Mouse (Mus musculus): ENCODE data around the gene Thbs3.

The Thbs3 gene

DNA sequence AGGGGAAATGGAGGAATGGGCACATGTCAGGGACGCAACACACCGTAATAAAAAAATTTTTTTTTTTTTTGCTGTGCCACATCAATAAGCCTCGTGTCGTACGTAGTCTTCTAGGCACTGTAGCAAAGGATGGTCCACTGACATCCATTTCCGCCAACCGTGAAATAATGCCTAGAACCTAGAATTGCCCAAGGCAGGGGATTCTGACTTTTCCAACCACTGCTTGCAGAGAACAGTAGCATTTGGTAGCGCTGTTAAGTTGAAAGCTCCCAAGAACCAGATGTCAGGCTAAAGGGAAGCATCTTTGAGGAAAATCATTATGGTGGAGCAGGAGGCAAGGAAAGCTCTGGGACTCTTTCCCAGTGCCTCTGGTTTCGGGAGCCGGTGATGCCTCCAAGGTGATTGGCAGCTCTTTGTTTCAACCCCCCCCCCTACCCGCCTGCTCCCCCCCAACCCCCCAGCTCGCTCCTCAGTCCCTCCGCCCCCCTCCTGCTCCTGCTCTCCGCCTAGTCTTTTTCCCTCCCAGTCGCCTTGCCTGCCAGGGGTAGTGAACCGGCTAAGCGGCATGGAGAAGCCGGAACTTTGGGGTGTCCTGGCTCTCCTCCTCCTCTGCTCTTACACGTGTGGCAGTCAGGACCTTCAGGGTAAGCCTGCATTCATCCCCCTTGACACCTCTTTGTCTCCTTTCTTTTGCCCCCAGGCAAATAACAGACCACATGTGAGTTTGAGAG lies at the start of gene Thbs3:
TSS of gene Thbs3 (plus strand) at position 500 of the 731 bp plus-strand sequence.
- DNase-seq: no peak

DNA sequence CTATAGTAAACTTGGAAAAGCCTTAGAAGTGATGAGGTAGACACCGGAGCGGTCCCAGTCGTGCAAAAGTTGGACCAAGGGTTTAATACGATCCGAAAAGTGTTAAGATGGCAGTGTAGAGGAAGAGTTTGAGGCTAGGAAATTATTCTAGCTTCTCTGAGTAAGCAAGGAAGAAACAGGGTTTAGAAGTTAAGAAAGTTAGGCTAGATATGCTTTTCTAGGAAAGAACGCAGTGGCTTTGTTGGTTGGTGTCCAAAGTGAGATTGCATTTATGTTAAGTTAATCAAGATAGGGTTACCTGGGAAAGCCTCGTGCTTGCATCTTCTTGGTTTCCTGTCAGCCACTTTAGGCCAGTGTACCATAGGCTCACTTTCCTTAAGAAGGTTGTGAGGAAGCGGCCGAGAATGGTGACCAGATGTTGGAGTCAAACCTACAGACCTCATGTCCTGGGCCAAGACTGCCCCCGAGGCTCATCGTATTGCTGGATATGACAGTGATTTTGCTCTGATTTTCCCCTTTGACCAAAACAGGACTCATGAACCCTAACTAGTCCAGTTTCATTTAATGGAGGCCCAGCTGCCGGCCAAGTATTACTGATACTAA lies 49.6 kb upstream of the Thbs3 start:
- DNase-seq: no peak

DNA sequence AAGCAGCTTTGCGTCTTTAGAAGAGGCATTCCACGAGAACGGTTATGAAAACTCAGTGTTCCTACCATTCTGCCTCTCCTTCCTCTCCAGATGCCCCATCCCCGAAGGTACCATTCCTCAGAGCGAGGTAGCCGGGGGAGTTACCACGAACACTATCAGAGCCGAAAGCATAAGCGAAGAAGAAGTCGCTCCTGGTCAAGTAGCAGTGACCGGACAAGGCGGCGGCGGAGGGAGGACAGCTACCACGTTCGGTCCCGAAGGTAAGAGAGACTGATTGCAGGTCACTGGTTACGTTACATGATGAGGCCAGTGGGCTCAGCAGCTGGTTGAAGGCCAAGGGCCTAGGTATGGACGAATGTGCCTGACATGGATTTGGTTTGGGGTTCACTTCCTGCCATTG lies 48.0 kb upstream of the Thbs3 start:
- DNase-seq: no peak

GRCm38 (mm10) chr3:89174844-89175243 lies 40.1 kb upstream of the Thbs3 start:
- DNase-seq: no peak

DNA sequence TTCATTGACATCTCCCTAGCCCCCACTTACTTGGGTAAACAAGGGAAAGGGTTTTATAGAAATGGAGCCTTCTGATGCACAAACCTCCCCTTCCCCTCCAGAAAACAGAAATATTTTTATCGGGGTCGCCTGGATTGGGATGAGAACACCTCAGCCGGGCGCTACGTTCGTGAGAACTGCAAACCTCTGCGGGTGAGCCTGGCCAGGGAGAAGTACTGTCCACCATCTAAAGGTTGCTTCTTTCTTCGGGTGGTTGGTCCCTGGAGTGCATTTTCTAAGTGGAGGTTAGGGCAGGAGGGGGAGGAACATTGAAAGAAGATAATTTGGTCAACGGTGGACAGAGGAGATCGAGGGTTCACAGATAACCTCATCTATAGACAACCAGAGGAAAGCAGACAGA lies 39.4 kb upstream of the Thbs3 start:
- no peak for DNase-seq

DNA sequence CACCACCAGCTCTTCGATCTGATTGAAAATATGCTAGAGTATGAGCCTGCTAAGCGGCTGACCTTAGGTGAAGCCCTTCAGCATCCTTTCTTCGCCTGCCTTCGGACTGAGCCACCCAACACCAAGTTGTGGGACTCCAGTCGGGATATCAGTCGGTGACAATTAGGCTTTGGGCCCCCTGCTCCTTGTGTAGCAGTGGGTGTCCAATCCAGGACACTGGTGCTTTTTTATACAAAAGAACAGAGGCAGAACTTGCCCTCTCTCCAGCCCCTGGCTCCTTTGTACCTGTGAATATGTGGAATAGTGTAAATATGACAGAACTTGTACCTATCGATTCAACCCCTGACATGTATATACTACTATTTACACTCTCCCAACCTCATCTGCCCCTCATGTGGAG lies 38.6 kb upstream of the Thbs3 start:
- DNase-seq: no peak

DNA sequence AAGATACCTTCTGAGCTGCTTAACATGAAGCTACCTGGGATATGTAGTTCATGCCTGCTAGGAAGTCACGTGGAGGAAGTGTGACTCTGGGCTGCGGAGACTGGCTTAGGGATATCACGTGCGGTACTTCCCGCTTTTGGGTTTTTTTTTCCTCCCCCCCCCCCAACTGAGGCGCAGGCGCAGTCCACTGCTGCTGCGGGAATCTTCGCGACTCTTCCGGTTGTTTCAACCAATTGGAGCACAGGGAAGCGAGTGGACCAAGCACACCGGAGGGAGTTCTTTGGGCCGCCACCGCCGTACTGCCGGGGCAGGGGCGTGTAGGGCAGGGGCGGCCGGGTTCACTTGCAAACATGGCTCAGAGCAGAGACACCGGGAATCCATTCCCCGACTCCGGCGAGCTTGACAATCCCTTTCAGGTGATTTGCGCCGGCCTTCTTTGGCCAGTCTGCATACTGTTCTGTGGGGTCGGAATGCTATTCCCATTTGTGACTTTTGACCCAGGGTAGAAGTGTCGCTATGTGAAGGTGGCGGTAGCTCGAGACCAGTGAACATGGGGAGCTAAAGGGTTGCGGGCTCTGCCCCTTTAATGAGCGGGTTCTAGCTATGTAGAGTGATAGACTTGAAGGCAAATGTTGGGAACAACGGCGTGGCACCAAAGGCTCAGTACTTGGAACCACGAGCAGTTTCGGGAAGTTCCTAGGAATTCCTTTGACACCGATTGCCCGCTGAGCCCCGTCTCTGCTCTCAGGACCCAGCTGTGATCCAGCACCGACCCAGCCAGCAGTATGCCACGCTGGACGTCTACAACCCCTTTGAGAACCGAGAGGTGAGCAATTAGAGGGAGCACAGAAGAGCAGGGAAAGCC lies 37.5 kb upstream of the Thbs3 start, which contains the start of gene Scamp3:
TSS of gene Scamp3 (plus strand) at position 232 of the 865 bp plus-strand sequence.
- DNase-seq: peak; percentile 91 to 96

GRCm38 (mm10) chr3:89178107-89178385 lies 36.9 kb upstream of the Thbs3 start:
- DNase-seq: no peak

DNA sequence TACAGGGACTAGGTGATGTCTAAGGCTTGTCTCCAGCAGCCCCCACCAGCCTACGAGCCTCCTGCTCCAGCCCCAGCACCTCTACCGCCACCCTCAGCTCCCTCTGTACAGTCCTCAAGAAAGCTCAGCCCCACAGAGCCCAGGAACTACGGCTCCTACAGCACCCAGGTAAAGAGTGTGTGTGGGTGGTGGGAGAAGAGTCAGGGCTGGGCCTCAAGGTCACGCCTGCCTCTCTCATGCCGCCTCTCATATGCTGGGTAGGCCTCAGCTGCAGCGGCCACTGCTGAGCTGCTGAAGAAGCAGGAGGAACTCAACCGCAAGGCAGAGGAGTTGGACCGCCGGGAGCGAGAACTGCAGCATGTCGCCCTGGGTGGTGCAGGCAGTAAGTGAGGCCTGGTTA lies 35.9 kb upstream of the Thbs3 start:
- no peak for DNase-seq

GRCm38 (mm10) chr3:89181749-89182500 lies 33.1 kb upstream of the Thbs3 start:
- DNase-seq: no peak

DNA sequence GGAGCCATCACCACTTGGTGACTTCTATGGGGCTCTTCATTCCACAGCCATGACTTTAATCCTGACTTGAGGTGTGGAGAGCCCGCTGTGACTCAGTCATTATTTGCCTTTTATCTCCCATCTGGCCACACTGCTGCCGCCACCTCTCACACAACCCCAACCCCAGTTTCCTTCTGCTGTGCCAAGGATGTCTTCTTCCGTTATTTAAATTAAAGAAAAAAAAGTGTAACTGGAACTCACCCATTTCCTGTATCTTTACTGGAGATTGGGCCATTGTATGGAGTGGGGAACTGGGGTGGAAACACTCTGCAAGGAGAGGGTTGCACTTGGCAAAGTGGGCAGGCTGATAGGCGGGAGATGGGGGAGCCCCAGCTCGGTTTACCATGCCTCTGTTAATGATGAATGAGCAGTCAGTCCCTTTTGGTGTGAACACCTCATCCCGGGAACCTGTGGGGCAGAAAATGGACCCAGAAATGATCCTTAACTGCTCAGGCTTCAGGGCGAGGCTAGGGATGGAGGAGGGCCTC lies 32.4 kb upstream of the Thbs3 start:
- DNase-seq: no peak

- peak; percentile 82 to 90 for DNase-seq
Measured at GRCm38 (mm10) chr3:89183058-89183958, 31.7 kb upstream of the Thbs3 start, which contains the start of gene Fam189b. Gene Fam189b (plus strand): TSS chr3:89183143.

- DNase-seq: no peak
Measured at GRCm38 (mm10) chr3:89183959-89184315, 31.0 kb upstream of the Thbs3 start.

DNA sequence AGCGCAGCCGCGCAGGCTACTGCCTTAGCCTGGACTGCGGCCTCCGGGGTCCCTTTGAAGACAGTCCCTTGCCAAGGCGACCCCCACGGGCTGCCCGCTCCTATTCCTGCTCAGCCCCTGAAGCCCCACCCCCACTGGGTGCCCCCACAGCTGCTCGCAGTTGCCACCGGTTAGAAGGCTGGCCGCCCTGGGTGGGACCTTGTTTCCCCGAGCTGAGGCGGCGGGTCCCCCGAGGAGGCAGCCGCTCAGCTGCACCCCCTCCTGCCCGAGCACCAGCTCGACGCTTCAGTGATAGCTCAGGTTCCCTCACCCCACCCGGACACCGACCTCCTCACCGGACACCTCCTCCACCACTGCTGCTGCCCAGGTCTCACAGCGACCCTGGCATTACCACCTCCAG lies 27.8 kb upstream of the Thbs3 start:
- no peak for DNase-seq

DNA sequence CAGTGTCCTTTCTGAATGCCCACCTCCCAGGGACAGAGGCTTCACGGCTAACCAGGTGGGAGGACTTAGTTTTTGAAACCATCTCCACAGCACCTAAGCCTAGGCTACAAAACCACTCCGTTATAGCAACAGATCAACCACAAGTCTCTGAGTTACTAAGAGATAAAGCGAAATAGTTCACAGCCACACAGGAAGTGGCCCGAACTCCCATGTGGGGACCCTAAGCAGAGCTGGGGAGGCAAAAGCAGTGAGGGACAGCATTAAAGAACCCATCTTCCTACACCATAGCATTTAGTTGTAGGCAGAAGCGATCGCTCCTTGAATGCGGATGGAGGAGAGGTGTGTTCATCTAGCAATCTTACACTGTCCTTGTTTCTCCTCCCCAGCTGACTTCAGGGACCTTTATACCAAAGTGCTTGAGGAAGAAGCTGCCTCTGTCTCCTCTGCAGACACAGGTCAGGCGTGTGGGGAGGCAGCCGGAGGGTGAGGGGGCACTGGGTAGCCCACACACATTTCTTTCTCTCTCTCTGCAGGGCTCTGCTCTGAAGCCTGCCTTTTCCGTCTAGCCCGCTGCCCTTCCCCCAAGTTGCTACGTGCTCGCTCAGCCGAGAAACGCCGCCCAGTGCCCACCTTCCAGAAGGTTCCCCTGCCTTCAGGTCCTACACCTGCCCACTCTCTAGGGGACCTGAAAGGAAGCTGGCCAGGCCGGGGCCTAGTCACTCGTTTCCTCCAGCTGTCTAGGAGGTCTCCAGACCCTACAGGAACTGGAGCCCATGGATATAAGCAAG lies 27.1 kb upstream of the Thbs3 start:
- DNase-seq: no peak

- DNase-seq: no peak
Measured at GRCm38 (mm10) chr3:89188478-89188875, 26.5 kb upstream of the Thbs3 start.

DNA sequence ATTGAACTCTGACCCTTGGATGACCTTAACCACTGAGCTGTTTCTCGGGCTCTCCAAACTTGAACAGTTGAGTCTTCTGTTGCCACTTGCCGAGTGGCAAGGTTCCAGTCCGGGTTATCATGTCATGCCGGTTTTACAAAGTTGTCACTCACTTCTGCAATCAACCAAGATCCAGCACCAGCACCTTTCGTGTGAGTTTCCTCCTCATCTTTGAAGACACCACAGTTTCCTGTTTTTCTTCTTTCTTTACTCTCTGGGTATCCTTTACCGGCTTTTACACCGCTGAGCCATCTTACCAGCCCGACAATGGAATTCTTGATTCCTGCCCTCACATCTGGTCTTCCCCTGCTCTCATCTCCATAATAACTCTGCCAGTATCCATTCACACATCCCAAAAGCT lies 24.5 kb upstream of the Thbs3 start:
- no peak for DNase-seq

DNA sequence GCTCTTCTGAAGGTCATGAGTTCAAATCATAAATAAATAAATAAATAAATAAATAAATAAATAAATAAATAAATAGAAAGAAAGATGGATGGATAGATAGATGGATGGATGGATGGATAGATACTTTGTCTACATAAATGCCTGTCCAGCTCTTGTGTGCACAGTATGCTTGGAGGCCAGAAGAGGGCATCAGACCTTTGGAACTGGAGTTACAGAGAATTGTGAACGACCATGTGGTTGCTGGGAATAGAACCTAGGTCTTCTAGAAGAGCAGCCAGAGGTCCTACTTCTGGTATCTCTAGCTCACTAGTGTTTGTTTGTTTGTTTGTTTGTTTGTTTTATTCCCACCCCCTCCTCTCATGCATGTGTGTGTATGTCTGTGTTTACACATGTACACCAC lies 21.6 kb upstream of the Thbs3 start:
- DNase-seq: no peak

GRCm38 (mm10) chr3:89193853-89194252 lies 21.1 kb upstream of the Thbs3 start:
- peak in 1 of 2 experiments; percentile 49 for DNase-seq

DNA sequence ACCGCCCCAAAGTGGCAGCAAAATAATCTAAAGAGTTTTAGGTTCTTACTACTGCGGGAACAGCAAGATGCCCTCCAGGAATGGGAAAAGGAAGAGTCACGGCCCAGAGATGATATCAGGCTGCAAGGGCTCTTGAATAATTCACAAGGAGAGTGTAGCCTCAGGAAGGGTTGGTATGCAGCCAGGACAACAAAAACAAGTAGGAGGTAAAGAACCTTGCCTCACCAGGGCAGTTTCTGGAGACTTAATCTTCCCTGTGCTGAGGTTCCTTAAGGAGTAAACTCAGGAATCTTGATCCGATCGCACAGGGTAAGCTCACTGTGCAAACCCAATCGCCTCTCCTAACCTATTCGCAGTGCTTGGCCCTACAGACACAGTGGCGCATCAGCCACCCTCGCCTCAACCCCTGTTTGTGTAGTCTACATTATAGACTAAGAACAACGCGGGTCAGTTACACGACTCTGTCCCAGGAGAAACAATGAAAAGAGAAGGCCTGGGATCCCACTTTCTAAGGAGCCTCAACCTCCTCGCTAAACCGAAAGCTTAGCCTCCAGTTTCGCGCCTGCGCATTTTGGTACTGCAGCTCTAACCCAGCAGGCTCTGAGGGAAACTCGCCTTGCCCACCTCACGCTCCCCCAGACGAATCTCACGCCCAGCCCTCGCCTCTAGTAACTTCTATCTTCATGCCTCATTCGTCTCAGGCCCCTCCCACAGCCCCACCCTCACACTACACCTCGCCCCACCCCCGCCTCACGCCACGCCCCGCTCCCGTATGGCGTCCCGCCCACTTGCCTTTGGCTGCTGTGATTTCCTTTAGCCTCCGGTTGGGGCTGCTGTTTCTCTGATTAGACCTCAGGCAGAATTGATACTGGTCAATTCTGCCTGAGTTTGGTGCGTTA lies 18.8 kb upstream of the Thbs3 start:
- DNase-seq: peak; percentile 93 to 94

All from kidney, postnatal 25 days (tissue).